Mouse (Mus musculus): ENCODE data around the gene Foxe3.
"Not testable (repeated sequence)": the region's sequence is repeated elsewhere in the genome, so short reads cannot be mapped to it uniquely, and the experiment has no call there.

The Foxe3 gene

GRCm38 (mm10) chr4:114925917-114926312 lies at the start of gene Foxe3:
TSS of gene Foxe3 (minus strand) at chr4:114926013.
- no peak for DNase-seq

GRCm38 (mm10) chr4:114973229-114973740 lies 47.5 kb upstream of the Foxe3 start:
- DNase-seq: no peak

GRCm38 (mm10) chr4:114970736-114971135 lies 44.9 kb upstream of the Foxe3 start:
- DNase-seq: no peak

GRCm38 (mm10) chr4:114960881-114961280 lies 35.1 kb upstream of the Foxe3 start:
- not testable (repeated sequence) for DNase-seq

GRCm38 (mm10) chr4:114959533-114959932 lies 33.7 kb upstream of the Foxe3 start:
- no peak for DNase-seq

GRCm38 (mm10) chr4:114958786-114959185 lies 33.0 kb upstream of the Foxe3 start:
- DNase-seq: no peak

- DNase-seq: no peak
Measured at GRCm38 (mm10) chr4:114958231-114958630, 32.4 kb upstream of the Foxe3 start.

- DNase-seq: no peak
Measured at GRCm38 (mm10) chr4:114957403-114957802, 31.6 kb upstream of the Foxe3 start.

- no peak for DNase-seq
Measured at GRCm38 (mm10) chr4:114953172-114953571, 27.4 kb upstream of the Foxe3 start.

- DNase-seq: no peak
Measured at GRCm38 (mm10) chr4:114947852-114948481, 22.2 kb upstream of the Foxe3 start.

GRCm38 (mm10) chr4:114947395-114947794 lies 21.6 kb upstream of the Foxe3 start:
- peak; percentile 78 for DNase-seq

- no peak for DNase-seq
Measured at GRCm38 (mm10) chr4:114946416-114946815, 20.6 kb upstream of the Foxe3 start.

GRCm38 (mm10) chr4:114945021-114945420 lies 19.2 kb upstream of the Foxe3 start:
- peak; percentile 27 for DNase-seq

GRCm38 (mm10) chr4:114942583-114942982 lies 16.8 kb upstream of the Foxe3 start:
- DNase-seq: peak; percentile 23

- DNase-seq: peak; percentile 11
Measured at GRCm38 (mm10) chr4:114942112-114942511, 16.3 kb upstream of the Foxe3 start.

GRCm38 (mm10) chr4:114941311-114941710 lies 15.5 kb upstream of the Foxe3 start:
- no peak for DNase-seq

- no peak for DNase-seq
Measured at GRCm38 (mm10) chr4:114938248-114938647, 12.4 kb upstream of the Foxe3 start.

- no peak for DNase-seq
Measured at GRCm38 (mm10) chr4:114937459-114938047, 11.7 kb upstream of the Foxe3 start.

- no peak for DNase-seq
Measured at GRCm38 (mm10) chr4:114934188-114934587, 8.4 kb upstream of the Foxe3 start.

GRCm38 (mm10) chr4:114932747-114933146 lies 6.9 kb upstream of the Foxe3 start:
- no peak for DNase-seq

GRCm38 (mm10) chr4:114929155-114929554 lies 3.3 kb upstream of the Foxe3 start:
- DNase-seq: no peak

- peak; percentile 62 for DNase-seq
Measured at GRCm38 (mm10) chr4:114924971-114925916, 569 bp downstream of the Foxe3 start.

GRCm38 (mm10) chr4:114917091-114917490 lies 8.7 kb downstream of the Foxe3 start:
- DNase-seq: peak; percentile 79

Measured in embryo, embryonic 11 days (tissue).